Mouse (Mus musculus) ES-Bruce4 (cell line): ENCODE measurements at regions not wholly inside any gene's neighbourhood (a gene's known extent, or its start where the extent isn't known, plus 50 kb on each side); places are given as distances from the start of the nearest gene placed in this dataset.

Experiments
- H3K27ac ChIP-seq: 2 replicates; pipeline ENCODE4 v1.5.1; 2012; ENCODE audit warnings: low read length, inconsistent platforms; ENCODE audit not compliant: insufficient read depth
- H3K27me3 ChIP-seq: 2 replicates; pipeline ENCODE4 v1.6.1; 2012; ENCODE audit warnings: mild to moderate bottlenecking, low read length, inconsistent platforms; ENCODE audit not compliant: control insufficient read depth, poor library complexity, insufficient read depth, severe bottlenecking
- H3K36me3 ChIP-seq: 2 replicates; pipeline ENCODE4 v1.6.1; 2012; ENCODE audit warnings: inconsistent platforms, mild to moderate bottlenecking, low read length, moderate library complexity; ENCODE audit not compliant: control insufficient read depth, poor library complexity, insufficient read depth, severe bottlenecking
- H3K4me1 ChIP-seq: one replicate; pipeline ENCODE4 v1.8.1; 2011; ENCODE audit warnings: low read length; ENCODE audit not compliant: control insufficient read depth, insufficient read depth
- H3K4me3 ChIP-seq: 2 replicates; pipeline ENCODE4 v1.5.1; 2011; ENCODE audit warnings: low read depth, mild to moderate bottlenecking, low read length
- H3K9ac ChIP-seq: 2 replicates; pipeline ENCODE4 v1.6.1; 2012; ENCODE audit warnings: low read depth, mild to moderate bottlenecking, inconsistent platforms; ENCODE audit not compliant: poor library complexity, severe bottlenecking
- H3K9me3 ChIP-seq: replicated peaks from 2 replicates; pipeline ENCODE4 v1.6.1; 2012; ENCODE audit warnings: mild to moderate bottlenecking, low read length, inconsistent platforms; ENCODE audit not compliant: control insufficient read depth, poor library complexity, insufficient read depth, severe bottlenecking
- CTCF ChIP-seq: IDR thresholded peaks from one replicate; pipeline ENCODE4 v1.8.1; 2011; ENCODE audit warnings: low read depth, low read length
- EP300 ChIP-seq: IDR thresholded peaks from 2 replicates; pipeline ENCODE4 v1.6.1; 2011; ENCODE audit warnings: low read depth, low read length; ENCODE audit not compliant: insufficient read depth
- POLR2A ChIP-seq: IDR thresholded peaks from one replicate; pipeline ENCODE4 v1.8.1; 2011; ENCODE audit warnings: low read length; ENCODE audit not compliant: insufficient read depth

GRCm38 (mm10) chr6:117330726-117331360 is 162.5 kb downstream of the Cxcl12 start:
- TF ChIP-seq CTCF, result no peak
- no peak for TF ChIP-seq EP300
- TF ChIP-seq POLR2A, result no peak
- no peak overlapping the region for H3K27ac ChIP-seq
- no peaks in the 10 kb centered on the region for H3K4me1 ChIP-seq
- H3K36me3 ChIP-seq, result no peaks in the 10 kb centered on the region
- H3K9ac ChIP-seq, result no peak overlapping the region
- no peaks in the 10 kb centered on the region for H3K9me3 ChIP-seq
- no peaks in the 10 kb centered on the region for H3K27me3 ChIP-seq
- H3K4me3 ChIP-seq, result no peak overlapping the region

- TF ChIP-seq POLR2A (no peak), EP300 (no peak), CTCF (no peak)
- no peak overlapping the region for H3K27ac ChIP-seq
- H3K4me3 ChIP-seq, result no peak overlapping the region
- no peaks in the 10 kb centered on the region for H3K36me3 ChIP-seq
- H3K9ac ChIP-seq, result no peak overlapping the region
- no peaks in the 10 kb centered on the region for H3K9me3 ChIP-seq
- no peaks in the 10 kb centered on the region for H3K4me1 ChIP-seq
- H3K27me3 ChIP-seq, result no peaks in the 10 kb centered on the region
Measured at GRCm38 (mm10) chr6:117332641-117333040, 164.3 kb downstream of the Cxcl12 start.

- H3K9me3 ChIP-seq, result peaks cover 10% of the 10 kb centered on the region
- H3K36me3 ChIP-seq, result no peaks in the 10 kb centered on the region
- H3K4me3 ChIP-seq, result no peak overlapping the region
- H3K9ac ChIP-seq, result no peak overlapping the region
- no peak for TF ChIP-seq CTCF
- no peak for TF ChIP-seq POLR2A
- TF ChIP-seq EP300, result no peak
- H3K4me1 ChIP-seq, result no peaks in the 10 kb centered on the region
- H3K27ac ChIP-seq, result no peak overlapping the region
- no peaks in the 10 kb centered on the region for H3K27me3 ChIP-seq
Measured at GRCm38 (mm10) chr6:117342123-117342522, 173.8 kb downstream of the Cxcl12 start.

DNA sequence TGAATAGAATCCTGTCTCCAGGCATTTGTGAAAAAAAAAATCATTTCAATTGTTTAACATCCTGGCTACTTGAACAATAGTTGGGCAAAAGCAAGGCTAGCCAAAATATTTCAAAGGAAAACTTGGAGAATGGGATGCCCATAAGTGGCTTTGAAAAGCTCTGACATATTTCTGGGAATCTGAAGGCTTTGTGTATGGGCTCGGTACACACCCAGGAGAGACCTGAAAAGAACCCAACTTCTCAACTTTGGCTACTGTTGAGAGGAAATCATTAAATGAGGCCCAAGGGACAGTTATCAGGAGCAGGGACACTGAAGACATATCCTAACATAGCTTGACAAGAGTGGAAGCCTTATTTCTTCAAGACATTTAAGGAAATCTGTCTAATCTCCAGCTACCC is 179.0 kb downstream of the Cxcl12 start:
- Histone ChIP-seq H3K9me3 (no peaks in the 10 kb centered on the region), H3K9ac (no peak overlapping the region), H3K4me1 (no peaks in the 10 kb centered on the region), H3K4me3 (no peak overlapping the region), H3K27me3 (no peaks in the 10 kb centered on the region), H3K27ac (no peak overlapping the region), H3K36me3 (no peaks in the 10 kb centered on the region)
- TF ChIP-seq EP300, result no peak
- no peak for TF ChIP-seq CTCF
- TF ChIP-seq POLR2A, result no peak

DNA sequence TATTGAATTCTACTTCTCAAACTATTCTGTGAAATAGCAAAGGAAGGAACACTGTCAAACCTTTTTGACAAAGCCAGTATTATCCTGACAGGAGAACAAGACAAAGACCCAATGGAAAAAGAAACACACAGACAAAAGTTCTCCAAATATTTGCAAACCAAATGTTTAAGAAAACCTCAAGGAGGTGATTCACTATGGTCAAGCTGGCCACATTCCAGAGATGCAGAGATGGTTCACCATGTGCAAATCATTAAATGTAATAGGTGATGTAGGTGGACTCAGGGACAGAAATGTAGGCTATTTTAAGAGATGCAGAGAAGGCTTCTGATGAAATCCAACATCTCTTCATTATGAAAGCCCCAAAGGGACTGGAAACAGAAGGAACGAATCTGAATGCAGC is 183.5 kb downstream of the Cxcl12 start:
- TF ChIP-seq CTCF, result no peak
- TF ChIP-seq EP300, result no peak
- no peak for TF ChIP-seq POLR2A
- no peaks in the 10 kb centered on the region for H3K36me3 ChIP-seq
- no peaks in the 10 kb centered on the region for H3K27me3 ChIP-seq
- H3K9me3 ChIP-seq, result no peaks in the 10 kb centered on the region
- H3K4me3 ChIP-seq, result no peak overlapping the region
- H3K27ac ChIP-seq, result no peak overlapping the region
- no peak overlapping the region for H3K9ac ChIP-seq
- H3K4me1 ChIP-seq, result no peaks in the 10 kb centered on the region

GRCm38 (mm10) chr6:117353091-117353490 is 184.8 kb downstream of the Cxcl12 start:
- H3K36me3 ChIP-seq, result no peaks in the 10 kb centered on the region
- TF ChIP-seq CTCF (no peak), EP300 (no peak), POLR2A (no peak)
- H3K27ac ChIP-seq, result no peak overlapping the region
- H3K4me1 ChIP-seq, result no peaks in the 10 kb centered on the region
- H3K27me3 ChIP-seq, result no peaks in the 10 kb centered on the region
- no peak overlapping the region for H3K4me3 ChIP-seq
- H3K9me3 ChIP-seq, result no peaks in the 10 kb centered on the region
- no peak overlapping the region for H3K9ac ChIP-seq
